Comparison of ENCODE assay signal across 8 mouse cellular contexts in the genomic region with DNA sequence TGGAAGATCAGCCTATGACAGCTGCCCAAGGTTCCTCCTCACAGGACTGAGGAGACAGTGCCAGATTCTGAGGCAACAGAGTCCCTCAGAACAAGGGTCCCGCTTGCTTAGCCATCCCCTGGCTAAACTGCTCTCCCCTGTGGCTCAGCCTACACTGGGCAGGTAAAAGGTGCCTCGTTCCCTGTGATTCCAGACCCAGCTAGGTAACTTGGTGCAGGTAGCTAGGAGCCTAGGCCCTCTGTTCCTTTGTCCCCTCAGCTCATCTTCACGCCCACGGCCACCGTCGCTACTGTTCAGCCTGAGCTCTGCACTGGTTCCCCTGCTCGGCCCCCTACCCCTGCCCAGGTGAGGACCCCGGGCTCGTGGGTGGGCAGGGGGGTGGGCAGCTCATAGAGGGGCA. TPM values are rescaled to one million over a fixed set of nuclear protein-coding genes. Genes with fewer than 3 reads are reported as not detected.
DNase-seq lines count a peak whose midpoint lies in the region; ATAC-seq lines count a peak whose summit lies in the region.

No protein-coding gene starts in this region.

- no peak overlapping the region for H3K4me3 ChIP-seq in kidney, embryonic 16.5 days (ENCODE audit: low read length)
- no peak overlapping the region for H3K4me3 ChIP-seq in kidney, embryonic 15.5 days (replicated peaks)
- no peak overlapping the region; the same call in 1 of the 2 replicates for H3K4me3 ChIP-seq in embryonic facial prominence, embryonic 13.5 days
- H3K4me3 ChIP-seq in hindbrain, embryonic 16.5 days (ENCODE audit: low read length) = no peak overlapping the region
- H3K4me3 ChIP-seq in midbrain, embryonic 16.5 days (ENCODE audit: low read depth, low read length) = no peak overlapping the region

- H3K27ac ChIP-seq in kidney, embryonic 16.5 days (ENCODE audit: low read length) = no peak overlapping the region
- no peak overlapping the region for H3K27ac ChIP-seq in kidney, embryonic 15.5 days
- H3K27ac ChIP-seq in embryonic facial prominence, embryonic 13.5 days = no peak overlapping the region
- H3K27ac ChIP-seq in hindbrain, embryonic 16.5 days (ENCODE audit: low read depth, low read length) = 0 out of 2 replicates have a peak overlapping the region, but pooled peaks have one; percentile 17
- H3K27ac ChIP-seq in midbrain, embryonic 16.5 days (ENCODE audit: low read length) = no peak overlapping the region

- H3K27me3 ChIP-seq in kidney, embryonic 16.5 days (ENCODE audit: insufficient read depth, low read length) = no peaks in the 10 kb centered on the region
- H3K27me3 ChIP-seq in kidney, embryonic 15.5 days = 0 out of 2 replicates have a peak, but pooled peaks cover 6% of the 10 kb centered on the region
- peaks cover 4% of the 10 kb centered on the region; the same call in 1 of the 2 replicates for H3K27me3 ChIP-seq in embryonic facial prominence, embryonic 13.5 days
- H3K27me3 ChIP-seq in hindbrain, embryonic 16.5 days (replicated peaks; ENCODE audit: control insufficient read depth, insufficient read depth, low read length) = no peaks in the 10 kb centered on the region
- no peaks in the 10 kb centered on the region for H3K27me3 ChIP-seq in midbrain, embryonic 16.5 days (ENCODE audit: control insufficient read depth, insufficient read depth, low read depth, low read length)

- 0 out of 2 replicates have a peak, but pooled peaks cover 4% of the 10 kb centered on the region for H3K36me3 ChIP-seq in kidney, embryonic 16.5 days (ENCODE audit: insufficient read depth, low read length)
- H3K36me3 ChIP-seq in kidney, embryonic 15.5 days = peaks cover 17% of the 10 kb centered on the region
- no peaks in the 10 kb centered on the region for H3K36me3 ChIP-seq in embryonic facial prominence, embryonic 13.5 days
- peaks cover 4% of the 10 kb centered on the region for H3K36me3 ChIP-seq in hindbrain, embryonic 16.5 days (ENCODE audit: control insufficient read depth, insufficient read depth, low read length)
- no peaks in the 10 kb centered on the region; the same call in 1 of the 2 replicates for H3K36me3 ChIP-seq in midbrain, embryonic 16.5 days (ENCODE audit: control insufficient read depth, insufficient read depth, low read length)

- H3K4me2 ChIP-seq in kidney, embryonic 16.5 days (replicated peaks; ENCODE audit: low read depth, low read length) = no peak overlapping the region
- no peak overlapping the region for H3K4me2 ChIP-seq in kidney, embryonic 15.5 days
- H3K4me2 ChIP-seq in embryonic facial prominence, embryonic 13.5 days = peak overlapping the region; percentile 61; the same call in 1 of the 2 replicates
- H3K4me2 ChIP-seq in hindbrain, embryonic 16.5 days (ENCODE audit: low read length) = no peak overlapping the region
- no peak overlapping the region for H3K4me2 ChIP-seq in midbrain, embryonic 16.5 days (ENCODE audit: low read length)

- peaks cover 40% of the 10 kb centered on the region for H3K4me1 ChIP-seq in kidney, embryonic 16.5 days (ENCODE audit: insufficient read depth, low read length)
- H3K4me1 ChIP-seq in kidney, embryonic 15.5 days = peaks cover 44% of the 10 kb centered on the region
- H3K4me1 ChIP-seq in embryonic facial prominence, embryonic 13.5 days = peaks cover 50% of the 10 kb centered on the region
- peaks cover 25% of the 10 kb centered on the region for H3K4me1 ChIP-seq in hindbrain, embryonic 16.5 days (ENCODE audit: control insufficient read depth, insufficient read depth, low read depth, low read length)
- H3K4me1 ChIP-seq in midbrain, embryonic 16.5 days (ENCODE audit: control insufficient read depth, insufficient read depth, low read length) = peaks cover 21% of the 10 kb centered on the region

- H3K9me3 ChIP-seq in kidney, embryonic 16.5 days (ENCODE audit: low read length) = no peaks in the 10 kb centered on the region
- no peaks in the 10 kb centered on the region for H3K9me3 ChIP-seq in kidney, embryonic 15.5 days (replicated peaks)
- no peaks in the 10 kb centered on the region for H3K9me3 ChIP-seq in embryonic facial prominence, embryonic 13.5 days
- H3K9me3 ChIP-seq in hindbrain, embryonic 16.5 days (ENCODE audit: control insufficient read depth, low read length) = no peaks in the 10 kb centered on the region
- no peaks in the 10 kb centered on the region for H3K9me3 ChIP-seq in midbrain, embryonic 16.5 days (replicated peaks; ENCODE audit: control insufficient read depth, low read length, poor library complexity, severe bottlenecking)

- DNase-seq in embryo, embryonic 9.5 days (ENCODE audit: extremely low spot score) = no peak
- no peak for DNase-seq in spleen, postnatal 14 days (ENCODE audit: low spot score in 2 of 2)

- ATAC-seq in kidney, embryonic 16.5 days (ENCODE audit: low FRiP score, low TSS enrichment) = 0 out of 2 replicates have a peak, but pooled peaks have one; percentile 1
- ATAC-seq in kidney, embryonic 15.5 days (replicated peaks; ENCODE audit: low FRiP score) = no peak
- no peak for ATAC-seq in embryonic facial prominence, embryonic 13.5 days (ENCODE audit: insufficient number of reproducible peaks, insufficient read depth, low FRiP score, low TSS enrichment, low read depth)
- ATAC-seq in hindbrain, embryonic 16.5 days = peak; percentile 9; the same call in 1 of the 2 replicates
- 0 out of 2 replicates have a peak, but pooled peaks have one; percentile 1 for ATAC-seq in midbrain, embryonic 16.5 days
- ATAC-seq in erythroid progenitor cell, adult 5-6 weeks (replicated peaks; ENCODE audit: low FRiP score, poor library complexity, severe bottlenecking) = no peak

- no peak overlapping the region; the same call in 1 of the 2 replicates for H3K9ac ChIP-seq in kidney, embryonic 16.5 days (replicated peaks; ENCODE audit: low read length)
- H3K9ac ChIP-seq in kidney, embryonic 15.5 days = no peak overlapping the region
- H3K9ac ChIP-seq in embryonic facial prominence, embryonic 13.5 days = 0 out of 2 replicates have a peak overlapping the region, but pooled peaks have one; percentile 3
- H3K9ac ChIP-seq in hindbrain, embryonic 16.5 days (ENCODE audit: low read depth, low read length) = no peak overlapping the region; the same call in 1 of the 2 replicates
- peak overlapping the region; percentile 39; the same call in 1 of the 2 replicates for H3K9ac ChIP-seq in midbrain, embryonic 16.5 days (ENCODE audit: low read depth, low read length)

- 74% methylated on average over 9 of the region's 9 CpGs for WGBS in kidney, embryonic 16.5 days
- 79% methylated on average over 9 of the region's 9 CpGs for whole genome bisulfite sequencing in kidney, embryonic 15.5 days
- 75% methylated on average over 9 of the region's 9 CpGs for WGBS in embryonic facial prominence, embryonic 13.5 days
- WGBS in hindbrain, embryonic 16.5 days = 72% methylated on average over 9 of the region's 9 CpGs
- WGBS in midbrain, embryonic 16.5 days = 66% methylated on average over 9 of the region's 9 CpGs

RNA-seq across cellular contexts. Expression of gene A3galt2, which starts 44.4 kb away (rescaled TPM):
- 0.24 and 0.35 TPM in 2 replicates for polyA plus RNA-seq in kidney, embryonic 16.5 days (2015; fragmentation: Nextera tagmentation; extraction: Ambion mirVana)
- 0.22 and 0.28 TPM in 2 replicates for polyA plus RNA-seq in kidney, embryonic 15.5 days (2015; fragmentation: Nextera tagmentation; extraction: Ambion mirVana)
- 0.29 and 0.38 TPM in 2 replicates for polyA plus RNA-seq in embryonic facial prominence, embryonic 13.5 days (2015; fragmentation: Nextera tagmentation; extraction: Ambion mirVana)
- polyA plus RNA-seq in hindbrain, embryonic 16.5 days (2015; fragmentation: Nextera tagmentation; extraction: Ambion mirVana) = 0.23 and 0.36 TPM in 2 replicates
- polyA plus RNA-seq in midbrain, embryonic 16.5 days (2015; fragmentation: Nextera tagmentation; extraction: Ambion mirVana) = 0.14 and 0.29 TPM in 2 replicates
- total RNA-seq in erythroid progenitor cell, adult 5-6 weeks (2015; ENCODE audit: low replicate concordance) = not detected in 2 replicates
- total RNA-seq in erythroid progenitor cell, adult 5-6 weeks (2017; ENCODE audit: low replicate concordance) = 0.08 TPM in 1 of 2 replicates, not detected in the other

RNA-seq across cellular contexts. Expression of gene Phc2, which starts 56.3 kb away (rescaled TPM):
- polyA plus RNA-seq in kidney, embryonic 16.5 days (2015; fragmentation: Nextera tagmentation; extraction: Ambion mirVana) = 19.4 and 21.4 TPM in 2 replicates
- polyA plus RNA-seq in kidney, embryonic 15.5 days (2015; fragmentation: Nextera tagmentation; extraction: Ambion mirVana) = 40.3 and 45.5 TPM in 2 replicates
- polyA plus RNA-seq in embryonic facial prominence, embryonic 13.5 days (2015; fragmentation: Nextera tagmentation; extraction: Ambion mirVana) = 17.8 and 27.5 TPM in 2 replicates
- polyA plus RNA-seq in hindbrain, embryonic 16.5 days (2015; fragmentation: Nextera tagmentation; extraction: Ambion mirVana) = 19.9 and 23.5 TPM in 2 replicates
- 19.5 and 22.6 TPM in 2 replicates for polyA plus RNA-seq in midbrain, embryonic 16.5 days (2015; fragmentation: Nextera tagmentation; extraction: Ambion mirVana)
- 16.3 and 26.7 TPM in 2 replicates for total RNA-seq in erythroid progenitor cell, adult 5-6 weeks (2015; ENCODE audit: low replicate concordance)
- total RNA-seq in erythroid progenitor cell, adult 5-6 weeks (2017; ENCODE audit: low replicate concordance) = 2.6 and 7.8 TPM in 2 replicates

Comparison
In these comparisons a context has a peak if more than half of its experiments do, and no peak if none do; other contexts are left out.
1. ATAC-seq: peak in kidney, embryonic 16.5 days (single experiment), hindbrain, embryonic 16.5 days (single experiment) and midbrain, embryonic 16.5 days (single experiment); none in kidney, embryonic 15.5 days (single experiment), embryonic facial prominence, embryonic 13.5 days (single experiment) and erythroid progenitor cell, adult 5-6 weeks (single experiment).
2. H3K9ac ChIP-seq: peak in embryonic facial prominence, embryonic 13.5 days (single experiment) and midbrain, embryonic 16.5 days (single experiment); none in kidney, embryonic 16.5 days (single experiment), kidney, embryonic 15.5 days (single experiment) and hindbrain, embryonic 16.5 days (single experiment).